Mouse (Mus musculus): ENCODE results near the gene Rapgef2.

Gene Rapgef2

GRCm38 (mm10) chr3:79286376-79287107, at the start of gene Rapgef2:
Rapgef2 (minus strand) TSS chr3:79286517.
- peak; percentile 23 for DNase-seq (ENCODE audit: low spot score)

GRCm38 (mm10) chr3:79333643-79334200, 47.4 kb upstream of the Rapgef2 start:
- no peak for DNase-seq (ENCODE audit: low spot score)

GRCm38 (mm10) chr3:79333051-79333450, 46.7 kb upstream of the Rapgef2 start:
- no peak for DNase-seq (ENCODE audit: low spot score)

- DNase-seq (ENCODE audit: low spot score), result no peak
These were observed 43.5 kb upstream of the Rapgef2 start for GRCm38 (mm10) chr3:79329691-79330315.

GRCm38 (mm10) chr3:79324697-79325526, 38.6 kb upstream of the Rapgef2 start:
- no peak for DNase-seq (ENCODE audit: low spot score)

- peak; percentile 87 for DNase-seq (ENCODE audit: low spot score)
These were observed 27.8 kb upstream of the Rapgef2 start for GRCm38 (mm10) chr3:79314006-79314698.

GRCm38 (mm10) chr3:79311895-79312294, 25.6 kb upstream of the Rapgef2 start:
- no peak for DNase-seq (ENCODE audit: low spot score)

- DNase-seq (ENCODE audit: low spot score), result no peak
These were observed 23.9 kb upstream of the Rapgef2 start for GRCm38 (mm10) chr3:79310184-79310583.

- no peak for DNase-seq (ENCODE audit: low spot score)
These were observed 22.3 kb upstream of the Rapgef2 start for GRCm38 (mm10) chr3:79308605-79309004.

- no peak for DNase-seq (ENCODE audit: low spot score)
These were observed 13.1 kb upstream of the Rapgef2 start for GRCm38 (mm10) chr3:79299401-79299800.

GRCm38 (mm10) chr3:79297281-79297680, 11.0 kb upstream of the Rapgef2 start:
- no peak for DNase-seq (ENCODE audit: low spot score)

GRCm38 (mm10) chr3:79296586-79296985, 10.3 kb upstream of the Rapgef2 start:
- DNase-seq (ENCODE audit: low spot score), result no peak

GRCm38 (mm10) chr3:79296049-79296448, 9.7 kb upstream of the Rapgef2 start:
- no peak for DNase-seq (ENCODE audit: low spot score)

- no peak for DNase-seq (ENCODE audit: low spot score)
These were observed 8.4 kb upstream of the Rapgef2 start for GRCm38 (mm10) chr3:79294701-79295100.

GRCm38 (mm10) chr3:79293023-79293422, 6.7 kb upstream of the Rapgef2 start:
- DNase-seq (ENCODE audit: low spot score), result no peak

- DNase-seq (ENCODE audit: low spot score), result peak; percentile 47
These were observed 2.7 kb upstream of the Rapgef2 start for GRCm38 (mm10) chr3:79289050-79289449.

- peak; percentile 17 for DNase-seq (ENCODE audit: low spot score)
These were observed 1.6 kb upstream of the Rapgef2 start for GRCm38 (mm10) chr3:79287699-79288458.

GRCm38 (mm10) chr3:79287108-79287576, 825 bp upstream of the Rapgef2 start:
- peak; percentile 91 for DNase-seq (ENCODE audit: low spot score)

- no peak for DNase-seq (ENCODE audit: low spot score)
These were observed 314 bp downstream of the Rapgef2 start for GRCm38 (mm10) chr3:79286031-79286375.

- DNase-seq (ENCODE audit: low spot score), result no peak
These were observed 1.1 kb downstream of the Rapgef2 start for GRCm38 (mm10) chr3:79285097-79285675.

- DNase-seq (ENCODE audit: low spot score), result no peak
These were observed 2.3 kb downstream of the Rapgef2 start for GRCm38 (mm10) chr3:79283976-79284375.
